Mouse (Mus musculus) CH12F3 (cell line): Measurements from ENCODE around the gene Olfr10.
"Not testable (repeated sequence)": the region's sequence is repeated elsewhere in the genome, so short reads cannot be mapped to it uniquely, and the experiment has no call there.

Experiments used
- in situ Hi-C: fragments of 300-500 bp; cut with MboI; formaldehyde crosslinking; loops from 2 replicates; pipeline ENCODE4 v1.14.3; 2020; ENCODE audit warnings: low sequenced_read_pairs

Gene Olfr10

GRCm38 (mm10) chr11:49292777-49293176 lies 11.8 kb upstream of the Olfr10 start:
- in situ Hi-C loops = no loop called here

GRCm38 (mm10) chr11:49308547-49308946 lies 4.0 kb downstream of the Olfr10 start:
- in situ Hi-C loops = not testable (repeated sequence)

GRCm38 (mm10) chr11:49322442-49322841 lies 17.9 kb downstream of the Olfr10 start, which contains the start of gene Olfr1391:
TSS of gene Olfr1391 (plus strand) at chr11:49322742.
- in situ Hi-C loops = no loop called here

- in situ Hi-C loops = no loop called here
These were observed 22.2 kb downstream of the Olfr10 start for GRCm38 (mm10) chr11:49326726-49327125.

GRCm38 (mm10) chr11:49329686-49330085 lies 25.1 kb downstream of the Olfr10 start:
- in situ Hi-C loops = no loop called here

- in situ Hi-C loops = no loop called here
These were observed 30.3 kb downstream of the Olfr10 start, which contains the start of gene Olfr1390 for GRCm38 (mm10) chr11:49334888-49335287. TSS of gene Olfr1390 (plus strand) at chr11:49335188.

DNA sequence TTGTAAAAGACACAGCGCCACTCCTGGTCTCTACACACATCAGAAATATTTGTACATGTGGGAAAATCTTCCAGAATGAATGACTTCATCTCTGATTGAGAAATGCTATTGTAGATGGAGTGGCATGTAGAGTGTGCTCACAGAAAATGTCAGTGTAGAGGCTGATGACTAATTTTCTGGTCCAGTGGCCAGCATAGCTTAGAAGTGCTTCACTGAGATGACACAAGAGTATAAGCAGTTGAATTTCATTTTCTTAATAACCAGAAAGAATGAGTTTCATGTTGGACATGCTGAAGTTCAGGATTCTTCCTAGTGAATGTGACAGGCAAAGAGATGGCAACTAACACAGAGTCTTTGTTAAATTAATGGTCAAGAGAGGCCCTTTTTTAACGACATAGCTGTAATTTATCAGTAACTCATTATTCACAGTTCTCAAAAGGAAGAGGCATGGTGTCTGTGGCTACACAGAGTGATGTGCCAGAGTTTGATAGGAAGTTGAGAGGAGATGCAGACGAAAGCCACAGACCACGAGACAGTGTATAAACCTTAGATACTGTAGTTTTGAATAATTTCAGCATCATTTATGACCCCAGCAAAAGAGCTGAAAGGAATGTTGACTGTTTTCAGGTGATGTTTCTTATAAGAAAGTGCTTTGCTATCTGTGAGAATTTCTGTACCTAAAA lies 32.8 kb downstream of the Olfr10 start:
- in situ Hi-C loops = no loop called here
